Mouse (Mus musculus): ENCODE measurements around the gene Trim63. TPM values are rescaled to one million over a fixed set of nuclear protein-coding genes. Genes with fewer than 3 reads are reported as not detected.

Trim63 gene
- polyA plus RNA-seq, 1 experiment from 2014 or later = 0.23 TPM

- H3K27ac ChIP-seq = no peak overlapping the region
- H3K4me1 ChIP-seq (replicated peaks; ENCODE audit: control insufficient read depth, insufficient read depth, low read length) = no peaks in the 10 kb centered on the region
- H3K27me3 ChIP-seq (ENCODE audit: control insufficient read depth, insufficient read depth, low read length) = no peaks in the 10 kb centered on the region
- H3K4me2 ChIP-seq (replicated peaks) = no peak overlapping the region
- 0 out of 2 replicates have a peak, but pooled peaks cover 3% of the 10 kb centered on the region for H3K9me3 ChIP-seq (ENCODE audit: control insufficient read depth, low read length)
- no peaks in the 10 kb centered on the region for H3K36me3 ChIP-seq (replicated peaks; ENCODE audit: control insufficient read depth, insufficient read depth)
- H3K4me3 ChIP-seq (replicated peaks; ENCODE audit: low read length) = no peak overlapping the region
- WGBS = 88% methylated on average over 4 of the region's 4 CpGs
- DNase-seq (ENCODE audit: low spot score) (no peak), ATAC-seq (ENCODE audit: low FRiP score) (no peak)
- H3K9ac ChIP-seq = no peak overlapping the region
These were observed 18.4 kb upstream of the Trim63 start for GRCm38 (mm10) chr4:134296523-134296922.

DNA sequence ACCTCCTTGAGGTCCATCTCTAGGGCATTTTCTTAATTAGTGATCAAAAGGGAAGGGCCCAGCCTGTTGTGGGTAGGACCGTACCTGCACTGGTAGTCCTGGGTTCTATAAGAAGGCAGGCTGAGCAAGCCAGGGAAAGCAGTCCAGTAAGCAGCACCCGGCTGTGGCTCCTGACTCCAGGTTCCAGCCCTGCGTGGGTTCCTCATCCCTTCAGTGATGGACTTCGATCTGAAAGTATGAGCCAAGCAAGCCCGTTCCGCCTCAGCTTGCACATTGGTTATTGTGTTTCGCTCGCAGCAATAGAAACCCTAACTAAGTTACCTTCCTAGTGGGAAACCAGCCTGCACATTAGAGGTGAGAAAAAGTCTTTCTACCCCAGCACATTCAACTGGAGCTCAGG lies 17.6 kb upstream of the Trim63 start:
- Histone ChIP-seq H3K27ac (no peak overlapping the region), H3K4me1 (replicated peaks; ENCODE audit: control insufficient read depth, insufficient read depth, low read length) (no peaks in the 10 kb centered on the region), H3K27me3 (ENCODE audit: control insufficient read depth, insufficient read depth, low read length) (no peaks in the 10 kb centered on the region), H3K36me3 (replicated peaks; ENCODE audit: control insufficient read depth, insufficient read depth) (no peaks in the 10 kb centered on the region), H3K4me3 (replicated peaks; ENCODE audit: low read length) (no peak overlapping the region), H3K4me2 (replicated peaks) (no peak overlapping the region), H3K9ac (no peak overlapping the region), H3K9me3 (ENCODE audit: control insufficient read depth, low read length) (0 out of 2 replicates have a peak, but pooled peaks cover 3% of the 10 kb centered on the region)
- 92% methylated on average over 8 of the region's 8 CpGs for WGBS
- ATAC-seq (ENCODE audit: low FRiP score) = no peak
- DNase-seq (ENCODE audit: low spot score) = no peak

- DNase-seq (ENCODE audit: low spot score) (no peak), ATAC-seq (ENCODE audit: low FRiP score) (no peak)
- 76% methylated on average over 19 of the region's 19 CpGs for WGBS
These were observed 16.1 kb upstream of the Trim63 start for GRCm38 (mm10) chr4:134298626-134299497.

DNA sequence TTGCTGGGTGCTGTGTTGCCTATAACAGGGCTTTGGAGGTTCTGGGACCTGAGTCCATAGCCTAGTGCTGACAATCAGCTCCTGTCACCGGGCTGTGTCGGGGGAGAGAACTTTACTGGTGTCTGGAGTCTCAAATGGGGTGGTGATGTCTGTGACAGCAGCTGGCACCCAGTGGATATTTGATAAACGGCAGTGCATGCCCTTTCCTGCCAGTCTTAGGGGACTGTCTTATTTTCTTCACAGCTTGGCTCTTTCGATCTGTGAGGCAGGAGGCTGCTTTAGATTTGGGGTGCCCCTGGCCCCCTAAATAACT lies 15.5 kb upstream of the Trim63 start:
- WGBS = 66% methylated on average over 4 of the region's 4 CpGs

More at GRCm38 (mm10) chr4:134298626-134299497, 16.1 kb upstream of the Trim63 start:
- Histone ChIP-seq H3K27me3 (ENCODE audit: control insufficient read depth, insufficient read depth, low read length) (no peaks in the 10 kb centered on the region), H3K4me1 (replicated peaks; ENCODE audit: control insufficient read depth, insufficient read depth, low read length) (no peaks in the 10 kb centered on the region), H3K9ac (no peak overlapping the region), H3K27ac (no peak overlapping the region), H3K36me3 (replicated peaks; ENCODE audit: control insufficient read depth, insufficient read depth) (no peaks in the 10 kb centered on the region), H3K4me2 (replicated peaks) (no peak overlapping the region), H3K9me3 (ENCODE audit: control insufficient read depth, low read length) (0 out of 2 replicates have a peak, but pooled peaks cover 3% of the 10 kb centered on the region), H3K4me3 (replicated peaks; ENCODE audit: low read length) (no peak overlapping the region)

DNA sequence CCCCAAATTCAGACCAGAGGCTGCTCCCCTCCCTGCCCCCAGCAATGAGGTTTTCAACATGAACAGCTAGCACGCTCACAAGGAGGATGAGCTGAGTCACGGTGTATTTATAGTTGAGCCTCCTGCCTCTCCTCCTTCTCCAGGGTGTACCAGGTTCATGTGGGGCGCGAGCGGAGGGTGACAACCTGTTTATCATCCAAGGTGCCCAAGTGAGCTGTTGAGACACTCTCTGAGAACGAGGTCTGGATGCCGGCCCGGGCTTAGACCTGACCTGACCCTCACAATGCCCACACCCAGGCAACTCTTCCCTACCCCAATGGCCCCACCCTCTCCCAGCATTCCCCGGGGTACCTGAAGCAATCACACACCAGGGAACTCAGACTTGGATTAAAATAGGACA lies 14.6 kb upstream of the Trim63 start:
- 81% methylated on average over 9 of the region's 9 CpGs for WGBS
- ATAC-seq (ENCODE audit: low FRiP score) = no peak
- Histone ChIP-seq H3K4me3 (replicated peaks; ENCODE audit: low read length) (no peak overlapping the region), H3K9ac (no peak overlapping the region), H3K4me1 (replicated peaks; ENCODE audit: control insufficient read depth, insufficient read depth, low read length) (no peaks in the 10 kb centered on the region), H3K36me3 (replicated peaks; ENCODE audit: control insufficient read depth, insufficient read depth) (no peaks in the 10 kb centered on the region), H3K27ac (no peak overlapping the region), H3K9me3 (ENCODE audit: control insufficient read depth, low read length) (0 out of 2 replicates have a peak, but pooled peaks cover 3% of the 10 kb centered on the region), H3K4me2 (replicated peaks) (no peak overlapping the region), H3K27me3 (ENCODE audit: control insufficient read depth, insufficient read depth, low read length) (no peaks in the 10 kb centered on the region)
- no peak for DNase-seq (ENCODE audit: low spot score)

More for the DNA sequence above, 15.5 kb upstream of the Trim63 start:
- DNase-seq (ENCODE audit: low spot score) (no peak), ATAC-seq (ENCODE audit: low FRiP score) (no peak)
- no peak overlapping the region for H3K9ac ChIP-seq
- H3K4me3 ChIP-seq (replicated peaks; ENCODE audit: low read length) = no peak overlapping the region
- H3K4me2 ChIP-seq (replicated peaks) = no peak overlapping the region
- no peak overlapping the region for H3K27ac ChIP-seq
- H3K9me3 ChIP-seq (ENCODE audit: control insufficient read depth, low read length) = 0 out of 2 replicates have a peak, but pooled peaks cover 3% of the 10 kb centered on the region
- no peaks in the 10 kb centered on the region for H3K27me3 ChIP-seq (ENCODE audit: control insufficient read depth, insufficient read depth, low read length)
- no peaks in the 10 kb centered on the region for H3K4me1 ChIP-seq (replicated peaks; ENCODE audit: control insufficient read depth, insufficient read depth, low read length)
- no peaks in the 10 kb centered on the region for H3K36me3 ChIP-seq (replicated peaks; ENCODE audit: control insufficient read depth, insufficient read depth)

- H3K4me1 ChIP-seq (replicated peaks; ENCODE audit: control insufficient read depth, insufficient read depth, low read length) = no peaks in the 10 kb centered on the region
- H3K9ac ChIP-seq = no peak overlapping the region
- H3K4me3 ChIP-seq (replicated peaks; ENCODE audit: low read length) = no peak overlapping the region
- H3K36me3 ChIP-seq (replicated peaks; ENCODE audit: control insufficient read depth, insufficient read depth) = no peaks in the 10 kb centered on the region
- no peak overlapping the region for H3K4me2 ChIP-seq (replicated peaks)
- DNase-seq (ENCODE audit: low spot score) (no peak), ATAC-seq (ENCODE audit: low FRiP score) (no peak)
- WGBS = 94% methylated on average over 5 of the region's 5 CpGs
- no peaks in the 10 kb centered on the region for H3K27me3 ChIP-seq (ENCODE audit: control insufficient read depth, insufficient read depth, low read length)
- H3K9me3 ChIP-seq (ENCODE audit: control insufficient read depth, low read length) = no peaks in the 10 kb centered on the region
- no peak overlapping the region for H3K27ac ChIP-seq
These were observed 12.8 kb upstream of the Trim63 start for GRCm38 (mm10) chr4:134302084-134302483.

DNA sequence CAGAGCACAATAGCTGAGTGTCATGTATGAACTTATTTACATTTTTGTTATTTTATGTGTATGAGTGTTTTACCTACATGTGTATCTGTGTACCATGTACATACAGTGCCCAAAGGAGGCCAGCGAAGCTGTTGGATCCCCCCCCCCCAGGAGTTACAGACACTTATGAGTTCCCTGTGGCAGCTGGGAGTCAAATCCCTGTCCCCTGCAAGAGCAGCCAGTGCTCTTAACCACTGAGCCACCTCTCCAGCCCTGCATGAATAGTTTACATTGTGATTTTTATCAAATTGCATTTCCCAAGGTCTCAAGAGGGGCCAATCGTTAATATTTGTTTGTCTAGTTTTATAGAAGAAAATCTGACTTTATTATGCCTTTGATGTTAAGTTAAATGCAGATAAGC lies 8.0 kb upstream of the Trim63 start:
- Histone ChIP-seq H3K4me1 (replicated peaks; ENCODE audit: control insufficient read depth, insufficient read depth, low read length) (peaks cover 8% of the 10 kb centered on the region), H3K9me3 (ENCODE audit: control insufficient read depth, low read length) (no peaks in the 10 kb centered on the region), H3K4me3 (replicated peaks; ENCODE audit: low read length) (no peak overlapping the region), H3K27ac (no peak overlapping the region), H3K27me3 (ENCODE audit: control insufficient read depth, insufficient read depth, low read length) (no peaks in the 10 kb centered on the region), H3K9ac (no peak overlapping the region), H3K36me3 (replicated peaks; ENCODE audit: control insufficient read depth, insufficient read depth) (no peaks in the 10 kb centered on the region), H3K4me2 (replicated peaks) (no peak overlapping the region)
- WGBS = 80% methylated on average over 2 of the region's 2 CpGs
- DNase-seq (ENCODE audit: low spot score) (no peak), ATAC-seq (ENCODE audit: low FRiP score) (no peak)

GRCm38 (mm10) chr4:134307367-134308072 lies 7.4 kb upstream of the Trim63 start:
- DNase-seq (ENCODE audit: low spot score) (peak; percentile 44), ATAC-seq (ENCODE audit: low FRiP score) (no peak)
- Histone ChIP-seq H3K9me3 (ENCODE audit: control insufficient read depth, low read length) (no peaks in the 10 kb centered on the region), H3K9ac (no peak overlapping the region), H3K36me3 (replicated peaks; ENCODE audit: control insufficient read depth, insufficient read depth) (no peaks in the 10 kb centered on the region), H3K27me3 (ENCODE audit: control insufficient read depth, insufficient read depth, low read length) (no peaks in the 10 kb centered on the region), H3K4me2 (replicated peaks) (peak overlapping the region; percentile 30), H3K4me3 (replicated peaks; ENCODE audit: low read length) (no peak overlapping the region), H3K4me1 (replicated peaks; ENCODE audit: control insufficient read depth, insufficient read depth, low read length) (peaks cover 8% of the 10 kb centered on the region), H3K27ac (no peak overlapping the region)
- WGBS = 12% methylated on average over 12 of the region's 12 CpGs

DNA sequence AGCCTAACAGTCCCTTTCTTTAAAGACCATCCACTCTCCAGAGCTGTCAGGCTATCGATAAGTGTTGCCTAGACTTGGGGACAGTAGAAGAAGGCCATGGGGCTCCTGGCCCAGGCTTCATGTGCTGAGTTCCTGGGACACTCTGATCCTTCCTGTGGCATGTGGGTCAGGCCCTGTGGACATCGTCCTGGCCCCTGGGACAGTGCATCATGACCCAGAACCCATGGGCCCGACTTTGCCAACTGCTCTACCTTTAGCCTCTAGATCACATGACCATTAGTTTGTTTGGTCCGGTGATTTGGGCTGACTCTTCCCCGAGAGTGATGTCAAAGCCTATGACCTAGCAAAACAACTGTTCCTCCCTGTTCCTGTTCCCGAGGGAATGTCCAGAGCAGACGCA lies 4.8 kb upstream of the Trim63 start:
- no peak for DNase-seq (ENCODE audit: low spot score)
- Histone ChIP-seq H3K9me3 (ENCODE audit: control insufficient read depth, low read length) (no peaks in the 10 kb centered on the region), H3K36me3 (replicated peaks; ENCODE audit: control insufficient read depth, insufficient read depth) (no peaks in the 10 kb centered on the region), H3K27me3 (ENCODE audit: control insufficient read depth, insufficient read depth, low read length) (no peaks in the 10 kb centered on the region), H3K9ac (no peak overlapping the region), H3K4me2 (replicated peaks) (no peak overlapping the region), H3K4me3 (replicated peaks; ENCODE audit: low read length) (no peak overlapping the region), H3K4me1 (replicated peaks; ENCODE audit: control insufficient read depth, insufficient read depth, low read length) (peaks cover 8% of the 10 kb centered on the region), H3K27ac (no peak overlapping the region)
- 90% methylated on average over 7 of the region's 7 CpGs for WGBS
- ATAC-seq (ENCODE audit: low FRiP score) = no peak
